Mouse (Mus musculus) limb, embryonic 15.5 days (tissue): Measurements from ENCODE around the gene Arhgap44. TPM values are rescaled to one million over a fixed set of nuclear protein-coding genes. Genes with fewer than 3 reads are reported as not detected.

ENCODE experiments used
- ATAC-seq: fragments of 200-750 bp; cut with Nextera tagmentation; 2 replicates; pipeline ENCODE4 v1.8.0; 2017; ENCODE audit warnings: low read depth, moderate TSS enrichment; ENCODE audit not compliant: insufficient number of reproducible peaks, low FRiP score, low TSS enrichment
- H3K27ac ChIP-seq: fragments of 300-500 bp; sonication (generic); 2 replicates; pipeline ENCODE4 v1.5.1; 2015; ENCODE audit warnings: moderate library complexity, mild to moderate bottlenecking, inconsistent platforms
- H3K27me3 ChIP-seq: fragments of 300-500 bp; sonication (generic); 2 replicates; pipeline ENCODE4 v1.6.1; 2015; ENCODE audit warnings: inconsistent platforms
- H3K36me3 ChIP-seq: fragments of 300-500 bp; sonication (generic); 2 replicates; pipeline ENCODE4 v1.6.1; 2015; ENCODE audit warnings: inconsistent platforms
- H3K4me1 ChIP-seq: fragments of 300-500 bp; sonication (generic); 2 replicates; pipeline ENCODE4 v1.6.1; 2015; ENCODE audit warnings: inconsistent platforms
- H3K4me2 ChIP-seq: fragments of 300-500 bp; sonication (generic); 2 replicates; pipeline ENCODE4 v1.6.1; 2015; ENCODE audit warnings: mild to moderate bottlenecking, inconsistent platforms
- H3K4me3 ChIP-seq: fragments of 300-500 bp; sonication (generic); 2 replicates; pipeline ENCODE4 v1.5.1; 2015; ENCODE audit warnings: mild to moderate bottlenecking, inconsistent platforms
- H3K9ac ChIP-seq: fragments of 300-500 bp; sonication (generic); 2 replicates; pipeline ENCODE4 v1.6.1; 2015; ENCODE audit warnings: inconsistent platforms
- H3K9me3 ChIP-seq: fragments of 300-500 bp; sonication (generic); 2 replicates; pipeline ENCODE4 v1.6.1; 2016; ENCODE audit warnings: inconsistent platforms
- WGBS: fragments of 180-500 bp; shearing (Covaris S2); methylation state at CpG from one replicate; pipeline ENCODE4 v1.1.7; 2015; 5-methylcytosine and 5-hydroxymethylcytosine counted together
- microRNA-seq: library from miRNA; unstranded; fragments of <30 nt; microRNA quantifications from one replicate; pipeline ENCODE4, GENCODE M21; 2016
- polyA plus RNA-seq: library from polyadenylated mRNA; unstranded; fragments of >200 nt; fragmentation: Nextera tagmentation; extraction: Ambion mirVana; gene quantifications from 2 replicates; pipeline ENCODE4 v1.2.1, GENCODE M21; 2015

The Arhgap44 gene
- polyA plus RNA-seq, 1 experiment from 2014 or later = 6.0 TPM

DNA sequence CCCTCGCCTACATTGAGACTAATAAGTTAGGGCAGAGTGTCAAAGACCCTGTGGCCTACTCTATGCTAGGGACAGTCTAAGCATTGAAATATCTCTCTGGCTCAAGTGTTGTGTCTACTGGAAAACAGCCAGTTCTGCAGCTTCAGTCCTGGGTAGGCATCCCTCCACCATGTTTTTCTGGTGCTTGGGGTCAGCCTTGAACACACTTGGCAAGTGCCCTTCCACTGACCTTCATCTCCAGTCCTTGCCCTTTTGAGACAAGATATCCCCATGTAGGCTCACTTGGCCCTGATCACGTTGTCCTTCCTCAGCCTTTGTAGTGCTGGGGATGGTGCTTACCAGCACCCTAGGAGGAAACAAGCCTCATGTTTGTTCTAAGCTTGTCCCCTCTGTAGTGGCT is 174.2 kb downstream of the Arhgap44 start:
- WGBS = 91% methylated on average over 2 of the region's 2 CpGs
- Histone ChIP-seq H3K4me1 (no peaks in the 10 kb centered on the region), H3K9ac (no peak overlapping the region), H3K9me3 (no peaks in the 10 kb centered on the region), H3K4me2 (no peak overlapping the region), H3K36me3 (peaks cover 89% of the 10 kb centered on the region), H3K27me3 (no peaks in the 10 kb centered on the region), H3K27ac (no peak overlapping the region), H3K4me3 (no peak overlapping the region)
- ATAC-seq = no peak

DNA sequence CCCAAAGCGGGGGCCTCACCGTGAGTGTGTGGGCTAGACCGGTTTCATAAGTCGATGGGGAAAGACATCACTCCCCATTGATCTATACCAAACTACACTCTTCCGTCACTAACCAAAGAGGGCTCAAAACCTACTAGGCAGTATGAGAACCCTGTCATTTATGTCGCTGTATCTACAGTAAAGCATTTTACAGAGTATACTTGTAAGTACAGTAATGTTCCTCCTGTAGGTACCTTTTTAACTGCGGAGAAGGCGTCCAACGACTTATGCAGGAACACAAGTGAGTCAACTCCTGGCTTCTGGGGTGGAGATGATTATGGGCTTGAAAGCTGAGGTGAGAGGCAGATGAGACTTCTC is 183.3 kb downstream of the Arhgap44 start:
- H3K27ac ChIP-seq = no peak overlapping the region
- H3K4me1 ChIP-seq = peaks cover 10% of the 10 kb centered on the region
- peak overlapping the region; percentile 73 for H3K9ac ChIP-seq
- H3K27me3 ChIP-seq = 0 out of 2 replicates have a peak, but pooled peaks cover 3% of the 10 kb centered on the region
- H3K4me3 ChIP-seq = peak overlapping the region; percentile 96
- 8% methylated on average over 9 of the region's 9 CpGs for WGBS
- no peaks in the 10 kb centered on the region for H3K9me3 ChIP-seq
- peaks cover 30% of the 10 kb centered on the region for H3K36me3 ChIP-seq
- no peak for ATAC-seq
- H3K4me2 ChIP-seq = peak overlapping the region; percentile 75

DNA sequence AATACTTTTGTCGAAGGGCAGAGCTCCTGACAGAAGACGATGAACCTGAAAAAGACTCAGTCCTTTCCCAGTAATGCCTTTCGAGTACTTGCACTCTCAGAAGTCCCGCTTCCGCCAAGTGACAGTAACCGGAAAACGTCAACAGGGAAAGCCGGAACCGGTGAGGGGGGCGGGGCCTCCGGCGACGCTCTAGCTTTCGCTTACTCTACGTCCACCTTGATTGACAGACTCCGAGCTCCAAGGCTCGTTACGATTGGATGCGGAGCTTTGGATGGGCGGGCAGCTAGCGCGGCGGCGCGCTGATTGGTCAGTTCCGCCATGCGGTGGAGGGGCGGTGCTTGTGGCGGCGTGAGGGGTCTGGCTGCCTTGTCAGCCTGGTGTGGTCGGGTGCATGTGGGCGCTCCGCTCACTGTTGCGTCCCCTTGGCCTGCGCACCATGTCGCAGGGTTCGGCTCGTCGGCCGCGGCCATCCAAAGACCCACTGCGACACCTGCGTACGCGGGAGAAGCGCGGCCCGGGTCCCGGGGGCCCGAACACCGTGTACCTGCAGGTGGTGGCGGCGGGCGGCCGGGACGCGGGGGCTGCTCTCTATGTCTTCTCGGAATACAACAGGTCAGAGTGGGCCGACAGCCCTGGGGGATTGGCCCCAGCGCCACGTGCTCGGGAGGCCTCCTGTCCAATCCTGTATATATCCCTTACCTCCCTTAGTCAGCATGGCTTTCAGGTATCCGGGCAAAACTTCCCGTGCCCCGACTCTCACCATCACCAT is 183.9 kb downstream of the Arhgap44 start, which contains the start of gene Elac2:
Gene Elac2, plus strand, starts transcription at position 319 of the 769 bp plus-strand sequence.
- Histone ChIP-seq H3K27ac (no peak within 1 kb of the TSS), H3K4me1 (peaks cover 10% of the 10 kb centered on the region), H3K4me3 (peak within 1 kb of the TSS; percentile 96), H3K9me3 (no peaks in the 10 kb centered on the region), H3K36me3 (peaks cover 24% of the 10 kb centered on the region), H3K27me3 (peaks cover 7% of the 10 kb centered on the region; the same call in 1 of the 2 replicates), H3K4me2 (peak within 1 kb of the TSS; percentile 75), H3K9ac (peak within 1 kb of the TSS; percentile 73)
- under 1% methylated on average over 65 of the region's 65 CpGs for WGBS
- peak; percentile 98 for ATAC-seq

DNA sequence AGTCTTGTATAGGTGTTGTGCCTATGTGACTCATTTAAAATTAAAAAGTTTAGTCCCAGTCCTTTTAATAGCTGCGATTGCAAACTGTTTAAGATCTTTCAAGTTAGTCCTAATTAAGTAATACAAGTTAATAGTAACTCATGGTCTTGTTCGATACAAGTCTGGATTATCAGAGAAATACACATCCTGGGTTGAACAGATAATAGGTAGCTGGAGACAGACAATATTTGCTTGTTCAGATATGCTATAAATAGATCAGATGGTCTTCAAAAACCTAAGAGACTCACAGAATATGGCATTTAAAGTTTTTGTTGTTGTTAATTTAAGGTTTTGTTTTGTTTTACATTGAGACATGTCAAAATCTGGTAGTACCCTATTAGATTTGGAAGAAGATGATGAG is 190.3 kb downstream of the Arhgap44 start:
- H3K36me3 ChIP-seq = no peaks in the 10 kb centered on the region
- H3K9ac ChIP-seq = no peak overlapping the region
- H3K9me3 ChIP-seq = no peaks in the 10 kb centered on the region
- no peak overlapping the region for H3K27ac ChIP-seq
- no peak overlapping the region for H3K4me2 ChIP-seq
- 71% methylated on average over 2 of the region's 2 CpGs for WGBS
- no peak for ATAC-seq
- H3K4me1 ChIP-seq = peaks cover 11% of the 10 kb centered on the region; the same call in 1 of the 2 replicates
- H3K27me3 ChIP-seq = peaks cover 18% of the 10 kb centered on the region
- H3K4me3 ChIP-seq = no peak overlapping the region

DNA sequence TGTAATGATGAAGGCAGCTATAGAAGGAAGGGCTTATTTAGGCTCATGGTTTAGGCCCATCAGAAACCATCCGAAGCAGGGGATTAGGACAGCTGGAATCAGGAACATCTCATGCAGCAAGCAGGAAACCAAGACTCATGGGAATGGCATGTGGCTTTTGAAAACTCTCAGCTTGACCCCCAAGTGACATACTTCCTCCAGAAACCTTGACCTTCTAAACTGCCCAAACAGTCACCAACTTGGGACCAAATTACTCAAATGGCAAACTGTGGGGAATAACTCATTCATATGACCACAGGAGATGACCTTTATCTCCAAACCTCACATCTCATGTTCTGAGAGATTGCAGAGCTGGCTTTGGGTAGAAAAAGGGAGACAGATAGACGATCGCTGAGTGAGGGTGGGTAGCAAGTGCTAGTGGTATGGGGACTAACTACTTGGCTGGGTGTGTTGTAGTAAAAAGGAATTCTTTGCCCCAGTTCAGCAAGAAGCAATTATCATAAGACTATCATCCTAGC is 191.2 kb downstream of the Arhgap44 start:
- no peaks in the 10 kb centered on the region for H3K9me3 ChIP-seq
- peaks cover 15% of the 10 kb centered on the region; the same call in 1 of the 2 replicates for H3K4me1 ChIP-seq
- ATAC-seq = no peak
- H3K9ac ChIP-seq = no peak overlapping the region
- H3K4me3 ChIP-seq = no peak overlapping the region
- no peak overlapping the region for H3K27ac ChIP-seq
- peaks cover 18% of the 10 kb centered on the region for H3K27me3 ChIP-seq
- no peak overlapping the region for H3K4me2 ChIP-seq
- 69% methylated on average over 3 of the region's 3 CpGs for WGBS
- no peaks in the 10 kb centered on the region for H3K36me3 ChIP-seq

DNA sequence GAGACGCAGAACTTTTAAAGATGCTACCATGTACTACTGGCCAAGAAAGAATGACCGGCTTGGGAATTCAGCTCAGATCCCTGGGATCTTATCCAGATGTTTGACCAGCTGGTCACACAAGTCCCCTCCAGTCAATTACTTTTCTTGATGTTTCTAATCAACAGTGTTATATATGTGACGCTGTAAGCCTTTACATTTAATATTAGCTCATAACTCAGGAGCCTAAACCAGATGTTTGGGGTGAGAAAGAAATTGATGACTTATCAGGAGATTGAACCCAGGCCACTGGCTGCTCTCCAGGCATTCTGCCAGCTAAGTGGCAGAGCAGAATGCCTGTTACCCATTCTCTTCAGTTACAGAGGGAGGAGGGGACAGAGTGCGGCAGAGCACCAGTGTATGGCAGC is 193.8 kb downstream of the Arhgap44 start:
- no peak overlapping the region for H3K9ac ChIP-seq
- no peaks in the 10 kb centered on the region for H3K9me3 ChIP-seq
- no peak overlapping the region for H3K4me3 ChIP-seq
- H3K27ac ChIP-seq = no peak overlapping the region
- 21% methylated on average over 4 of the region's 4 CpGs for WGBS
- no peaks in the 10 kb centered on the region for H3K36me3 ChIP-seq
- H3K4me2 ChIP-seq = no peak overlapping the region
- H3K4me1 ChIP-seq = peaks cover 15% of the 10 kb centered on the region; the same call in 1 of the 2 replicates
- no peak for ATAC-seq
- H3K27me3 ChIP-seq = peaks cover 11% of the 10 kb centered on the region

DNA sequence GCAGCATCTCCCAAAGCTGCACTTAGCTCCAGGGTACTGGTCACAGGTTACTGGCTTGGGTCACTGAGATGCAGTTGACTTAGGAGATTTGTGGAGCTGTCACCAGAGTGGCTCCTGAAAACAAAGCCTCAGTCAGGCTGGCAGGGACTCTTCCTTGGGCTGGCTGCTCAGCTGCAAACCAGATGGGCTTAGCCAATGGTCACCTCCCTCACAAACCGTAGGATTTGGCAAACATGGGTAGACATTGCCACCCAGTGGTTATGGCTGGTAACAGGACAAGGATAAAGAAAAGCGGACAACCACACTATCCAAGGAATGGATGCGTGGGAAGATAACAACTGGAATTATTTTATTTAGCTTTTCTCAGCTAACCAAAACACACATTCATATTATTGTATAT is 194.3 kb downstream of the Arhgap44 start:
- Histone ChIP-seq H3K36me3 (no peaks in the 10 kb centered on the region), H3K9me3 (no peaks in the 10 kb centered on the region), H3K4me3 (no peak overlapping the region), H3K4me1 (peaks cover 15% of the 10 kb centered on the region; the same call in 1 of the 2 replicates), H3K27ac (no peak overlapping the region), H3K9ac (no peak overlapping the region), H3K4me2 (no peak overlapping the region), H3K27me3 (peaks cover 11% of the 10 kb centered on the region)
- 5% methylated on average over 3 of the region's 3 CpGs for WGBS
- peak; percentile 72 for ATAC-seq

DNA sequence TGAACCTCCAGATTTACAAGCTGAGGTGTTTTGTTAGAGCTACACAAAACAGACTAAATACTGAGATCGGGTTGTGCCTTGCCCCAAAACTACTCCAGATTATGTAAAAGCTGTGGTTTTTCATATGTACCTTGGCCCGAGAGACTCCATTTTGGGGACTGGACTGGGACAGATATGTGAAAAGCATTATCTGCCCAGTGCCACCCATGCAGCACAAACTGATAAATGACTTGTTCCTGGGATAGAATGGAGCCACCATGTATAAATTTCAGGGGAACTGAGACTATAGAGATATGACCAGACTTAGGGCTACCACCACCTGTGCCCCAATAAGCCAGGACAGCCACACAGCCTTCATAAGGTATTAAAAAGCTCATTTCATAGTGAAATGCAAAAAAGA is 200.1 kb downstream of the Arhgap44 start:
- H3K9me3 ChIP-seq = no peaks in the 10 kb centered on the region

DNA sequence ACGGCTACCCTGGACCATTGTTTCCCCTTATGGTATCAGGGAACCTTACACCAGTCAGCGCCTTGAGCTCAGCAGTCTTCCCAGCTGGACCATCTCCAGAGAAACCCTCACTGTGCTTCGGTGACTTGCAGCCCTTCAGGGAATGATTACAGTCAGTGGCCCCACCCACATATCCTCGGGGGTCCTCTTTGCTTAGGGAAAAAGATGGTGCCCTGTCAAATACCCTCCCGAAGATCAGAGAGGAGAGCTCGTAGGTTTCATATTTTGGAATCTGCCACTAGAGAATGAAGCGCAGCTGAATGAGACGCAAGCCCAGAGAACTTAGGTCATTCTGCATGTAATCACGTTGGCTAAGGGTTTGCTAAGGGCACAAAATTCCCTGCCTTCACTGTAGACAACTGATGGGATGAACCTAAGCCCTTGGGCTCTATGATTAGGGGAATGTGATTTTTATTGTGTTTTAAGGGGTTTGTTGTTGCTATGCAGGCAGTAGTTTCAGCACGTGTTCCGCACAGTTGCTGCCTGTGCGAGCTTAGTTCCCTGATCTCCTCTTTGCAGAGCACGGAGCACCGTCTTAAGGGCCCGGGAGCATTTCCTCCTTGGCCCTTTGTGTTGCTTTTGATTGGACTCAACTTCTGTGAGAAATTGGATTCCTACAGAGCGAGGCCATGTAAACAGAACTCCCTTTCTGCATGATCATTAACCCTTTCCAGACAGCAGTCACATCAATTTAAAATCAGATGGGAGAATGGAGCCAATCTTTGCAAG is 205.6 kb downstream of the Arhgap44 start:
- no peak for ATAC-seq
- Histone ChIP-seq H3K9me3 (no peaks in the 10 kb centered on the region), H3K27me3 (no peaks in the 10 kb centered on the region), H3K27ac (no peak overlapping the region), H3K4me2 (peak overlapping the region; percentile 32), H3K4me3 (peak overlapping the region; percentile 10; the same call in 1 of the 2 replicates), H3K36me3 (no peaks in the 10 kb centered on the region), H3K4me1 (peaks cover 15% of the 10 kb centered on the region), H3K9ac (no peak overlapping the region)
- 6% methylated on average over 16 of the region's 16 CpGs for WGBS

More for the DNA sequence above, 200.1 kb downstream of the Arhgap44 start:
- no peak for ATAC-seq
- Histone ChIP-seq H3K4me1 (peaks cover 4% of the 10 kb centered on the region; the same call in 1 of the 2 replicates), H3K36me3 (no peaks in the 10 kb centered on the region), H3K27me3 (no peaks in the 10 kb centered on the region), H3K4me3 (no peak overlapping the region), H3K9ac (no peak overlapping the region), H3K4me2 (no peak overlapping the region), H3K27ac (no peak overlapping the region)
- WGBS = 84% methylated on average over 2 of the region's 2 CpGs

Small RNA genes within 50 kb of the gene (microRNA-seq; reads per million reads assigned to microRNA genes)
- gene Gm25991 = not detected

Other genes with a start within 250 kb of the Arhgap44 start
- 23.7 and 23.9 TPM in 2 replicates for gene Elac2, start 183.9 kb downstream of the Arhgap44 start, polyA plus RNA-seq
- 0.18 TPM in 1 of 2 replicates, not detected in the other for gene 1700086D15Rik, start 3.1 kb downstream of the Arhgap44 start, polyA plus RNA-seq
- gene Myocd, start 107.0 kb upstream of the Arhgap44 start, polyA plus RNA-seq = 0.33 and 1.0 TPM in 2 replicates